Mouse (Mus musculus): Measurements from ENCODE around the gene Iqcn.

DNA sequence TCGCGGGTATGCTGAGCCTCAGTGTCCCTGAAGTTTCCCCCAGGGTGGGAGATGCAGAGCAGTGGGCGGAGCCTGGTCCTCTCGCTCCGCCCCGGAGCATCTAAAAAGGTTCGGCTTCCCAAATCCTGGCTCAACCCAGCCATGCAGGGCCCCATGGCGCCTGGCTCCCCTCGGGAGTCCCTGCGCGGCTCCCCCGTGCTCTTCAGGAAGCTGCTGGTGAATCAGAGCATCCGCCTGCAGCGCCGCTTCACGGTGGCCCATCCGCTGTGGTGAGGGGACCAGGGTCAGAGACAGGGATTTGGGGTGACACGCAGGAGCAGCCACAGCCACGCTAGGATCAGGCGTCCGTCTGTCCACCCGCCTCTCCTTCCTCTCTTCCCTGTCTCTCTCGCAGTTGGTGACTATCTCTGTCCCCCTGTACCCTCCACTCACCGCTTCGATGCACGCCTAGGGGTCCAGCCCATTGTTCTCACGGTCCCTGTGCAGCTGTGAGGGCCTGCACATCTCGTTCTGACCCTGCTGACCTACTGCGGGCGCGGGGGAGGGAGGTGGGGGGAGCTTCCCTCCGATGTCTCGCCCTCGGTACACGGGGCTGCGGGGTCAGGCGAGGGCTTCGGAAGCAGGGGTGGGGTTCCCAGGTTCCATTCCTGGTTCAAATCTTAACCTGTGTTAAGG is 39.9 kb downstream of the Iqcn start:
- TF ChIP-seq EP300 (IDR thresholded peaks at IDR 0.05; ENCODE audit: low read depth) (no peak; the same call in 1 of the 2 replicates), CTCF (IDR thresholded peaks at IDR 0.05; ENCODE audit: low read depth) (no peak)
